Mouse (Mus musculus) liver, embryonic 11.5 days (tissue): ENCODE data around the gene Tmem14a. TPM values are rescaled to one million over a fixed set of nuclear protein-coding genes. Genes with fewer than 3 reads are reported as not detected.
"Not testable (repeated sequence)": the region's sequence is repeated elsewhere in the genome, so short reads cannot be mapped to it uniquely, and the experiment has no call there.

Experiments
- ATAC-seq: fragments of 200-750 bp; cut with Nextera tagmentation; replicated peaks from 2 replicates; pipeline ENCODE4 v1.8.0; 2017; ENCODE audit warnings: moderate number of reproducible peaks, mild to moderate bottlenecking, moderate TSS enrichment, moderate library complexity; ENCODE audit not compliant: low FRiP score
- DNase-seq: peaks from one replicate; pipeline ENCODE4 v3.0.0-alpha.2; 2017; ENCODE audit warnings: low spot score
- H3K27ac ChIP-seq: fragments of 300-500 bp; sonication (generic); 2 replicates; pipeline ENCODE4 v1.5.1; 2014; ENCODE audit warnings: mild to moderate bottlenecking, low read depth, low read length, control low read depth
- H3K27me3 ChIP-seq: fragments of 300-500 bp; sonication (generic); replicated peaks from 2 replicates; pipeline ENCODE4 v1.6.1; 2014; ENCODE audit warnings: low read length, mixed read lengths; ENCODE audit not compliant: control insufficient read depth, insufficient read depth
- H3K36me3 ChIP-seq: fragments of 300-500 bp; sonication (generic); 2 replicates; pipeline ENCODE4 v1.6.1; 2014; ENCODE audit warnings: mild to moderate bottlenecking, low read length, moderate library complexity, mixed read lengths; ENCODE audit not compliant: control insufficient read depth, insufficient read depth
- H3K4me1 ChIP-seq: fragments of 300-500 bp; sonication (generic); replicated peaks from 2 replicates; pipeline ENCODE4 v1.6.1; 2014; ENCODE audit warnings: low read length, mixed read lengths; ENCODE audit not compliant: control insufficient read depth, insufficient read depth
- H3K4me2 ChIP-seq: fragments of 300-500 bp; sonication (generic); 2 replicates; pipeline ENCODE4 v1.6.1; 2014; ENCODE audit warnings: mild to moderate bottlenecking, control low read depth, moderate library complexity
- H3K4me3 ChIP-seq: fragments of 300-500 bp; sonication (generic); 2 replicates; pipeline ENCODE4 v1.5.1; 2014; ENCODE audit warnings: low read depth, low read length, control low read depth
- H3K9ac ChIP-seq: fragments of 300-500 bp; sonication (generic); 2 replicates; pipeline ENCODE4 v1.6.1; 2014; ENCODE audit warnings: low read depth, low read length, control low read depth
- H3K9me3 ChIP-seq: fragments of 300-500 bp; sonication (generic); 2 replicates; pipeline ENCODE4 v1.6.1; 2016; ENCODE audit warnings: low read length, inconsistent platforms, mixed read lengths; ENCODE audit not compliant: control insufficient read depth
- WGBS: fragments of 180-500 bp; shearing (Covaris S2); extraction: QIAGEN DNeasy Blood & Tissue Kit; methylation state at CpG from one replicate; pipeline ENCODE4 v1.1.7; 2014; 5-methylcytosine and 5-hydroxymethylcytosine counted together
- polyA plus RNA-seq: library from polyadenylated mRNA; unstranded; fragments of >200 nt; fragmentation: Nextera tagmentation; extraction: Ambion mirVana; gene quantifications from 2 replicates; pipeline ENCODE4 v1.2.1, GENCODE M21; 2014

Gene Tmem14a
- polyA plus RNA-seq, 1 experiment from 2014 or later, result 6.8 TPM

DNA sequence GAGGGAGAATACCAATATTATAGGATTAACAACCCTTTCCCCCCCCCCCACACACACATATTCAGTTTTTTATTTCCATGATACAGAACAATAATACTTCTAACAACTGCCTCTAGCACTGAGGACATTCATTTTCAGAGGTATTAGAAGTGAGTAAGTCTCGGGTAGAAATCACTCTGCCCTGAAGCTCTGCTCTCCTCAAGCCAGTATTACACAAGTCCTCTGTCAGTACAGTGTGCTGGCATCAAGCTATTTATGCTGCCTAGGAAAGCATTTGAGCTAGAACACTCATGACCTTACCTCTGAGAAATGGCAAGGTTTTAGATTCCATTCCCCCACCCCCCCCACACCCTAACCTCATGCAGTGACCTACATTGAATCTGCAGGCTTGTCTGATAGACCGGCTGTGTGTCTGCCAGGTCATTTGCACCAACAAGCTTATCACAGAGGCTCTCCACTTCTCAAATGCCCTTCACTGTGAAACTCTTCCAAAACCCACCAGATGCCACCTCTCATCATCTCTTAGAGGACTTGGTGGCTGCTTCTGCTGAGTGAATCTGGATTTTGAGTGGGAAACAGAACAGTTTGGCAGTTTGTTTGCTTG is 56.2 kb downstream of the Tmem14a start:
- H3K4me3 ChIP-seq, result no peak overlapping the region
- no peak overlapping the region for H3K9ac ChIP-seq
- DNase-seq (no peak), ATAC-seq (no peak)
- H3K4me2 ChIP-seq, result no peak overlapping the region
- H3K36me3 ChIP-seq, result no peaks in the 10 kb centered on the region
- H3K4me1 ChIP-seq, result no peaks in the 10 kb centered on the region
- no peak overlapping the region for H3K27ac ChIP-seq
- no peaks in the 10 kb centered on the region for H3K9me3 ChIP-seq
- 0 out of 2 replicates have a peak, but pooled peaks cover 3% of the 10 kb centered on the region for H3K27me3 ChIP-seq
- WGBS, result 63% methylated on average over 2 of the region's 2 CpGs

- not testable (repeated sequence) for H3K36me3 ChIP-seq, H3K27me3 ChIP-seq, H3K4me3 ChIP-seq, H3K4me2 ChIP-seq, ATAC-seq, H3K27ac ChIP-seq, DNase-seq, H3K4me1 ChIP-seq, H3K9me3 ChIP-seq, H3K9ac ChIP-seq
- WGBS, result 87% methylated on average over 5 of the region's 5 CpGs
Observed at GRCm38 (mm10) chr1:21275366-21275765, 57.0 kb downstream of the Tmem14a start.

GRCm38 (mm10) chr1:21276158-21276557 is 57.8 kb downstream of the Tmem14a start:
- not testable (repeated sequence) for DNase-seq, H3K4me2 ChIP-seq, H3K9me3 ChIP-seq, H3K27me3 ChIP-seq, H3K9ac ChIP-seq, H3K27ac ChIP-seq, H3K36me3 ChIP-seq, H3K4me1 ChIP-seq, H3K4me3 ChIP-seq
- ATAC-seq, result peak; percentile 29; the same call in 1 of the 2 replicates
- WGBS, result 44% methylated on average over 1 of the region's 2 CpGs

Other genes starting within 250 kb of the Tmem14a start
- 3.9 and 4.0 TPM in 2 replicates for gene Tram2, start 139.3 kb upstream of the Tmem14a start, polyA plus RNA-seq
- 0.62 and 1.5 TPM in 2 replicates for gene Gsta3, start 22.0 kb downstream of the Tmem14a start, polyA plus RNA-seq
- not detected in 2 replicates for gene Khdc1a, start 131.1 kb downstream of the Tmem14a start, polyA plus RNA-seq
- not detected in 2 replicates for gene Khdc1c, start 149.8 kb downstream of the Tmem14a start, polyA plus RNA-seq
- not detected in 2 replicates for gene Khdc1b, start 165.0 kb downstream of the Tmem14a start, polyA plus RNA-seq